Mouse (Mus musculus): Measurements from ENCODE around the gene Stk39.
A peak's percentile ranks its signal among the peaks of the same experiment; 100 is the strongest.

The Stk39 gene

DNA sequence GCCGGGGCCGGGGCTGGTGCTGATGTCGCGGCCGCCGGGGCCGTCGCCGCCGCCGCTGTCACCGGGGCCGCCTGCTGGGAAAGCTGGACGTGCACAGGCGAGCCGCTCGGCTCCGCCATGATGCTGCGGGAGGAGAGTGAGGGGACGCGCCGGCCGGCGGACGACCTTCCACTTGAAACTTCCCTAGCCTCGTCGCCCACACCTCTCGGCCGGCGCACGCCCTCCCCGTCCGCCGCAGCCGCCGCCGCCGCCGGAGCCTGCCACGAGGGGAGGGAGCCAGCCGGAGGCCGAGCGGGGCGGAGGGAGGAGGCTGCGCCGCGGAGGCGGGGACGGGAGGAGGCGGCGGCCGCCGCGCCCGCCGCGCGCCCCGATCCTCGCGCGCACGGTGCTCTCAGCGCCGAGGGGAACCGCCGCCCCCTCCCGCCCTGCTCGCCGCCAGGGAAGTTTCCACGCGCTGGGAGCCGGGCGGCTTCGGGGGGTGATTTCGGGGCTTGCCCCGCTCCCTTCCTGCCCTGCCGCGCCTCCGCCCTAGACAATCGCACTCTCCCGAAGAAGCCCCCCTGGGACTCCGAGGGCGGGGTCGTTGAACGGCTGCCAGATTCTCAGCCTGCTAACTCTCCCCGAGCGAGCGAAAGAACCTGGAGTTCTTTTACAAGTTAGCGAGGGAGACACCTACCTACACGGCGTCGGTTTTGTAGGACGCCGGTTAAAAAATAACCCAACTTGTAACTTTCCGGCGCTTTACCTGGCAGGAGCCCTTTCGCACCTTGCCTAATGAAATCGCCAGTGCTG, at the start of gene Stk39:
Gene Stk39, minus strand, starts transcription at position 510 of the 792 bp plus-strand sequence.
- peak; percentile 39 for DNase-seq (ENCODE audit: low read depth, low spot score)

DNA sequence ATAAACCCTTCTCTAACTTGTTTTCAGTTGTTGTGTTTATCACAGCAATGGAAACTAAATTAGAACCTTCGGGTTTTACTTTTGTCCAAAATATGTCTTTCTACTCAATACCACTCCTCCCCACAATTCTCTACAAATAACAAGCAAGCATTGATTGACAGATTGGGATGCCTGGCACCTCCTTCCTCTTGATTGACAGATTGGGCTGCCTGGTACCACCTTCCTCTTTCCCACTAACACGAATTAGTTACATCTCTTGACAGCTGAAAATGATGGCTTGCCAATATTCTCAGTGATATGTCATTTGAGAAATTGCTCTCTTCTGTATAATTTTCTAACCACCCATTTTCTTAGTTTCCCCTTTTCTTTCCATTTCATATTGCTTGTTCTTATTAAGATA, 43.3 kb upstream of the Stk39 start:
- DNase-seq (ENCODE audit: low read depth, low spot score) = no peak

DNA sequence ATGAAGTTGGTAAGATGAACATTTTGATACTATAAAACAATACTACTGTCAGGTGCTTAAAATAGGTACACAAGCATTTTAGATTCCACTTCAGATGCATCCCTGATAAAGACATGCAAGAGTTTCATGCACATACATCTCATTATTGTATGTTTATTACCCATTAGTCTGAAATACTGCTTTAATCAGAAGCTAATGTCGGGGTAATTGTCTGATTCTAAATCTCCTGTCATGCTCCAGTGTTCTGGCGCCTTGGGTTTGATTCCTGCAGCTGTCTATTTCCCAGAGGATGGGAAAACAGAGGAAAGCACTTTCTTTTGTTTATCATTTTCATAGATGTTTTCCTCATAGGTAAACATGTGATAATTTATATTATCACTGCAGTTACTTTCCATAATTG, 31.1 kb upstream of the Stk39 start:
- no peak for DNase-seq (ENCODE audit: low read depth, low spot score)

DNA sequence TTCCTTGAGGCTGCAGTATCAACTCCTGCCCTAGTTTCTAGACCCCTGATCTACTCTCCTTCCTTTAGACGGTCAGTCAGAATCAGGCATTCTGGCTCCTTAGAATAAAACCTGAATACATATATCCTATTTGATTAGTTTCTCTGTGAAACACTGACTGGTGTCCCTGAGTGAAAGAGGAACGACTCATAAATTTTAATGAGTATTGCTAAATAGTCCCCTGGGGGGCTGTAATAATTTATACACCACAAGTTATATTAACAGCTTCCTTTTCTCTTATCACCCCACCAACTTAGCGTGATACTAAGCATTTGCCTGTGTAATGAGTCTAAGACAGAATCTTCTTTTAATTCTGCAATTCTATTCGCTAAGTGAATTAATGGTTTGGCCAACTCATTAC, 30.7 kb upstream of the Stk39 start:
- DNase-seq (ENCODE audit: low read depth, low spot score) = no peak

DNA sequence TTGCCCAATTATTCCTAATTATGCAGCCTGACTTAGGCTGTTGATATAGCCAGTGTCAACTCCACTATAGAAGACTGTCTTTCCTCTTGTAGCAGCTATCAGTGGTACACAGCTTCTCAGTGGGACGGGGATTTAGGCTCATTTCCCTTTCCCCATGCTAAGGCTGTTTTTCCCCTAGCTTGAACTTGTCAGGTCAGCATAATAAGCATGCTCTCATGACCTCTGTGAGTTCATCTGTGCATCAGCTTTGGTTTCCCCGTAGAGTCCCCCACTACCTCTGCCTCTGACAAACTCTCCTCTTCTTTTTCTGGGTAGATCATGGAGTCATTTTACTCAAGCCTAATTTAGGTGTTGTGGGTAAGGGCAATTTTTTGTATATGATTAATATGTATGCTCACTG, 30.2 kb upstream of the Stk39 start:
- DNase-seq (ENCODE audit: low read depth, low spot score) = no peak

DNA sequence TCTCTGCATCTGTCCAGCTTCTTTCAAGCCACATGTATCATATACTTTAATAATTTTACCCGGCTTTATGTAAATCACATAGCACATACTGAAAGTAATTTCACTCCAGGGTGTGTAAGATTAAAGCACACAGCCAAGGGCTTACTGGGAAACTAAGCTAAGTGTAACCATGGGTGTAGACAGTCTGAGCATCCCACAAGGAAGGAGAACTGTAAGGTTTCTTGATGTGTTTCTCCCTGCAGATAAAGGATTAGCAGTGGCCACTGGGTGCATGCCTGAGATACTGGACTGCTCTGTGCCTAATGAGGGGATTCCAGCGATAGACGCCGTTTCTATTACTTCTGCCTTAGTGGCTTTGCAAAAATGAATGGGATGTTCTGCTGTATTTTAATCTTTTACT, 14.2 kb upstream of the Stk39 start:
- no peak for DNase-seq (ENCODE audit: low read depth, low spot score)

DNA sequence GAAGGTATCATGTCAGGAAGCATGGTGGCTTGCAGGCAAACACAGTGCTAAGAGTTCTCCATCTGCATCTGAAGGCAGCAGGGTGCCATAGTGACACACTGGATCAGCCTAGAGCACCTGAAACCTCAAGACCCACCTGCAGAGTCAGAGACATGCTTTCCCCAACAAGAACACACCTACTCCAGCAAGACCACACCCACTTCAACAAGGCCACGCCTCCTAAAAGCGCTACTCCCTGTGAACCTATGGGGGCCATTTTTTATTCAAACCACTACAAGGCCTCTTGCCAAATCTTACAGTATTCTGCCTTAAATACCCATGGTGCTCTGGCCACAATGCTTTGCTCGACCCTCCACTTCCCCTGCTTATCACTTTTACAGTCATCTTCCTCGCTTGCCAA, 13.1 kb upstream of the Stk39 start:
- no peak for DNase-seq (ENCODE audit: low read depth, low spot score)

DNA sequence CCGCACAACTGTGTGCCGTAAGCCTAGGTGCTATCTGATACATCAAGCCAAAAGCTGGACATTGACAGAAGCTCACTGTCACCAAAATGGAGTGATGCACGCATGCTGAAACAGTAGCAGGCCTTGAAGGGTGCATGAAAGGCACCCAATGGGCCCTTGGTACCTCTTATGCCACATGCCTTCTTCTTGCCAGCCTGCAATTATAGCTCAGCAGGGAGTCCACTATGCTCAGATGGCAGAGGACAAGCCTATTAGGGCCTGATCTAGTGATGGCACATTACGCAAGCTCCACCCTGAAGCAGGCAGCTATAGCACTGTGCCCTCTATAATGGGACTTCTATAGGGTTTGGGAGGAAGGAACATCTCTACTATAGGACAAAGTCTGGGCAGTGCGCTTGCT, 10.8 kb upstream of the Stk39 start:
- no peak for DNase-seq (ENCODE audit: low read depth, low spot score)

DNA sequence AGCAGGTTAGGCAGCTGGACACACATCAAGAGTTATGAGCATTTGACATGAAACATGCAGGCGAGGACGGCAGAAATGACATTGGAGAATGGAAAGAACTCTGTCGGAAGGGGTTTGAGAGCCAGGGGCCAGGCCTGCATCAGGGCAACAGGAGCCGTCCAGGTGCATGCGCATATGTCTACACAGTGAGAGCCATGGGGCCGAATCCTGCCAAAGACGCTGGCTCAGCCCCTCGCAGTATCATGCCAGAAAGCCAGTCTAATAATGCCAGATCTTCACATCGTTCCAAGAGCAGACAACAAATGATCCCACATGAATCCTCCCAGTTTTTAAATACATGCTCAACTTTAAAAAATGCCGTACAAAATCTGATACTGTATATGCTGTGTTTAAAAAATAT, 7.8 kb upstream of the Stk39 start:
- DNase-seq (ENCODE audit: low read depth, low spot score) = no peak

DNA sequence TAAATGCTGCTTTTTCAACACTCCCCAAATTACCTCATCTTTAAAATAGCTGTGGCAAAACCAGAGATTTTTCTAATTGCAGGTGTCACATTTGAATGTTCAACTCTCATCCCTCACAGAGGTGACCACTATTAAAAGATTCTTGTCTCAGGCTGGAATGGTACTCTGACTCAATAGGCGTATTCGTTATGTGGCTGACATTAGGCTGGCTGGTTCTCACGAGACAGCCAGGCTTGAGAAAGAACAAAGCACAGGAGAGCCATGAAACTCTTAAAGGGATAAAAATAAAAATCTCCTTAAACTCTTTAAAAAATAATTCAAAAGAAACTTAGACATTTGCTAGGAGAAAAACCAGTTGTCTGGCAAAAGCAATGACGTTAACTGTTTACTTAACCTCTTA, 853 bp upstream of the Stk39 start:
- no peak for DNase-seq (ENCODE audit: low read depth, low spot score)

DNA sequence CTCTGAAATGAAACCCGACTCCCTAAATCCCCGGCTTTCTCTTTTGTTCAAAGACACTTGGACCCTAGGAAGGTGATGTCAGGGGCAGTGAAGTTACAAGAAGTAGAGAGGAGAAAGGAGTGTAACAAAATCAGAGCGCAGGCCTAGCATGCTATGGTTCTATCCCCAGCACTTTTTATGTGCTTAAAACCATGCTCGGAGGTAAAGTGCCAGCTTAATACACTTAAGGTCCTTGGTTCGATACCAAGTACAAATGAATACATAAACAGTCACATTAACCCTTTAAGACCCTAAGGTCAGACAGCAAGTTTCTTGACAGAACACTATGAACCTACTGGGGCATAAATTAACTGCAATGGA, 463 bp upstream of the Stk39 start:
- DNase-seq (ENCODE audit: low read depth, low spot score) = no peak

DNA sequence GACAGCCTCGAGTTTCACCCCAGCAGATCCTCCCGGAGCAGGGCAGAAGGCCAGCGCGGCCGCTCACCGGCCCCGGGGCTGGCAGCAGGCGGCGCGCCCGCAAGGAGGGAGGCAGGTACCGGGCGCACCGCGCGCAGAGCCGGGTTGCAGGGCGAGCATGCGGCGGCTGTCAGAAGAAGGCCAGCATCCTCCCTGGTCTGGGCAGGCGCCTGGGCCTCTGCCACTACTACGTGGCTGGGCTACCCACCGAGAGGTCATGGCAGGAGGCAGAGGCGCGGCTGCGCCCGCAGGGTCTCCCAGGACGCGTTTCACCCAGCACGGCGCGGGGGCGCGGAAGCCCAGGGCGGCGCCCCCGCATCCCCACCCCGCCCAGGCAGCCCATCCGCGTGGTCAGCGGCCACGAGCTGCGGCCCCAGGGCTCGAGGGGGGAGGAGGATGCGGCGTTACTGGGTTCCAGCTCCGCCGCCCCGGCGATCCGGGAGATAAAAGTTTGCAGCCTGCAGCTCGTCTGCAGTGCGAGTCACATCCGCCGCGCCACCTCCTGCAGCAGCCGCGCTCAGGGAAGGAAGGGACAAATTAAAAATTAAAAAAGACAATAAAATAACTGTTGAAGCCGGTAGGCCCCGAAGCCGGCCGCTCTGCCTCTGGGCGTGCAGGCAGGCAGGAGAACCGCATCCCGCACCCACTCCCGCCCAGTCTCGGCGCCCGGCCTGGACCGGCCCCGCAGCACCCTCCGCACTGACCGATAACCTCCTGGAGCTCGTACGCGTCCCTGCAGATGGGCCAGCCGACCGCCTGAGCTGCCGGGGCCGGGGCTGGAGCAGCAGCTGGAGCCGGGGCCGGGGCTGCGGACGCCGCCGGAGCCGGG, 943 bp downstream of the Stk39 start:
- no peak for DNase-seq (ENCODE audit: low read depth, low spot score)

DNA sequence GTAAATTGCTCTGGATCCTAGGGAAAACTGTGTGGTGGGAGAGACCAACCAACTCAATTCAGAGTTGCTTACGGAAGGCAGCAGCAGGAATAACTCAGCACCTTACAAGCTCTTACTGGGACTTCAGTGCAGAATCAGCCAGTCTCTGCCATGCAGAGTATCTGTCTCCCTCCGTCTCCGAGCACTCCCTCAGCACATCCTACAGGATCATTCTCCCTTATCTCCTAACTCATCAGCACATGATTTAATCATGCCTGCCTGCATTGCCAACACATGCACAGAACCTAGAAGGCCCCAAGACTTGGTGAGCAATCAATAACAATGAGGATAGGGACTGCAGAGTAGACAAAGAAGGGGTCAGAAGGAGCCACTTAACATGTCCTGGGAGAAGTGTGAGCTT, 2.6 kb downstream of the Stk39 start:
- no peak for DNase-seq (ENCODE audit: low read depth, low spot score)

DNA sequence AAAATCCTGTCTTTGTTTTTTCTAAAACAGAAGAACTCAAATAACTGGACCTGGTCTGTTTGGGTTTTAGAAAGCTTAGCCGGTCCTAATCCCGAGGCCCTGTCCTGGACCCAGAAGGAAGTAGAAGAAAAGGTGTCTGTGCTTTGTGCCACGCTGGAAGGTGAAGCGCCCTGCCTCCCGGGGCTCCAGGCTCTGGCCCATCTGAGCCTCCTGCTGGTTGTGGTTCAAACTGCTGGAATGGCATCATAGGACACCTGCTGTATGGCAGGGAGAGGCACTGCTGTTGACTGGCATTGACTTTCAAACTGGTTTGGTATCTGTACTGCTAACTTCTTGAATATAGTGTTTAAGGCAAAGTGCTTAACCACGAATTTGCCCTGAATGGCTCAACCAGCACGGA, 3.4 kb downstream of the Stk39 start:
- DNase-seq (ENCODE audit: low read depth, low spot score) = no peak

DNA sequence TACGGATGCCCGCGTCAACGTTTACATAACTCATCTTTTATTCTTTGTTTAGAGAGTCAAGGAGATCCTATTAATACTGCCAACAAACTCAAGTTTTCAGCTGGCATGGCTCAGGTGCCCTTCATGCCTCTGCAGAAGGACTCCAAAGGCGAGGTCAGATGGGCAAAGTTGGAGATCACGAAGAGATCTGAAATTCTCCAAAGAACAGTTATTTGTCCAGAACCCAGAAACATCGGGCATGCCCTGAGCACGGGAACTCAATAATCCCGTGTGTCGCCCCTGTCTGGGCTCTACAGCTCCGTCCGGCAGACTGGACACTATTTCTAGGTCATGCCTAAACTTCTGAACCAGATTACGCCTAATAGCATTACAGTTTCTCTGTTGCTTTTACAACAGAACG, 3.8 kb downstream of the Stk39 start:
- no peak for DNase-seq (ENCODE audit: low read depth, low spot score)

DNA sequence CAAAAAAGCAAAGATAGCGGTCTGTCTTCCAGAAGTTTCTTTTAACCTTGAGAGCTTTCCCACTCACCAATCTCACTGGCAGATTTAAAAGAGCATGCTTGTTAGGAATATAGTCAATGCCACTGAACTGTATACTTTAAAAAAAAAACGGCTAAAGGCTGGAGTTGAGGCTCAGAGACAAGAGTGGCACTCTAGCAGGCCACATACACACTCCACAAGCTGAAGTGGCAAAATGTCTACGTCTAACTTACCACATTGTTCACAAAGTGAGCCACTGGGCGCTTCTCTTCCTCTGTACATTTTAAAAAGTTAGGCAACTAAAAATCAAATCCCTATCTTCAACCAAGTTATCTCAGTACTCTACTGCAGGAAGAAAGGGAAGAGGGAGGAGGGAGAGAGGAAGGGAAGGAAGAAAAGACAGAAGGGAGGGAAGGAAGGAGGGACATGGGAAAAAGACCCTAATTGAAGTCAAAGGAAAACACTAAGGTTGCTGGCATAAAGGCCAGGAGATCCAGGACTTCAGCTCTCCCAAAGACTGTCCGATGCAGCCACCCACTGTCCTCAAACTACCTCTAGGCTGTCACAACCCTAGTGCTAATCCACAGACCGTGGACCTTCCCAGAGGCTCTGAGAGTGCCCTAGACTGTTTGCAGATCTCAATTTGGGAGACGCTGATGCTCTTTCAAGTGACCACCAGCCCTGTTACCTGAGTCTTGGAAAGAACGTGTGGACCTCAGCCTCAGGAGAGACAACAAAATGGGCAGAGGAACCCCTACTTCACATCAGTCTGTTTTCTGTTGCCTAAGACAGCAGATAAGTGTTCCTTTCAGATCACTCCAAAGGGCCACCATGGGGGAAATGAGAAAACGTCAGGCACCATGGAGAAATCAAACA, 4.7 kb downstream of the Stk39 start:
- no peak for DNase-seq (ENCODE audit: low read depth, low spot score)

DNA sequence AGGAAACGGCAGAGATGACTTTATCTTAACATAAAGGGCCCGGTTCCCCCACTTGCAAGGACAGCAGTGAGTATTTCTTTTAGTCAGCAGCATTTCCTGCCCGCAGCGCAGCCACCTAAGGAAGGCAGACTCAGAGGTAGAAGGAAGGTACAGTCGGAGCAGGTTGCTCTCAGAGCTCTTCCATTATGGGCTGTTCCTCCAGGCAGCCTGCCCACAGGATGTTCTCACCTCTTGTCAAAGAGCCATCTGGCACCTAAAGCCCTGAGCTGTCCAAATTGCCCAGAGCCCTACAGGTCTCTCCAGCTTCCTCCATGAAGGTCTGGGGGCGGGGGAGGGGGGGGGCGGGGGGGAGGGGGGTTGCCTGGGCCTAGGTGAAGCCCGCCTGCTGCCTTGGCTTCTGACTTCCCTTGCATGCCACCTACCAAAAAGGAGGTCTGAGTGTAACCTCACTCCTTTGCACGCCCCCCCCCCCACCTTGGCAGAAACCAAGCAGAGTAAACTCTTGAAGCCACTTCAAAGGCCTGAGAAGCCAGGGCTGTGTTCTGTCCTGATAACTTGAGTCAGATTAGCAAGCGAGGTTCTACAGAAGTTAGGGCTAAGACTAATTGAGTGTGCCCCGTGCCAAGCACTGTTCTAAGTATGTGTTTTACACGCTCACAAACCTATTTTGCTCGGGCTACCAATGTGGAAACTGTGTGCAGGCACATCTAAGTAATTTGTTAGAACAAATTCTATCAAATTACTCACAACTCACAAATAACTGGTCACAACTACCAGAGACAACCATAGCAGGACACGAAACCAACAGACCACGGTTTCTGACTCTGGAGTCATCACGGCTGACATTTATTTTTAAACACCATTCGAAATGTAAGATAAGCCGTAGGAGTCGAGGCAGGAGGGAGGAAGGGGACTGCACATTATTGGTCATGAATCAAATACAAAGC, 5.7 kb downstream of the Stk39 start:
- peak; percentile 55 for DNase-seq (ENCODE audit: low read depth, low spot score)

DNA sequence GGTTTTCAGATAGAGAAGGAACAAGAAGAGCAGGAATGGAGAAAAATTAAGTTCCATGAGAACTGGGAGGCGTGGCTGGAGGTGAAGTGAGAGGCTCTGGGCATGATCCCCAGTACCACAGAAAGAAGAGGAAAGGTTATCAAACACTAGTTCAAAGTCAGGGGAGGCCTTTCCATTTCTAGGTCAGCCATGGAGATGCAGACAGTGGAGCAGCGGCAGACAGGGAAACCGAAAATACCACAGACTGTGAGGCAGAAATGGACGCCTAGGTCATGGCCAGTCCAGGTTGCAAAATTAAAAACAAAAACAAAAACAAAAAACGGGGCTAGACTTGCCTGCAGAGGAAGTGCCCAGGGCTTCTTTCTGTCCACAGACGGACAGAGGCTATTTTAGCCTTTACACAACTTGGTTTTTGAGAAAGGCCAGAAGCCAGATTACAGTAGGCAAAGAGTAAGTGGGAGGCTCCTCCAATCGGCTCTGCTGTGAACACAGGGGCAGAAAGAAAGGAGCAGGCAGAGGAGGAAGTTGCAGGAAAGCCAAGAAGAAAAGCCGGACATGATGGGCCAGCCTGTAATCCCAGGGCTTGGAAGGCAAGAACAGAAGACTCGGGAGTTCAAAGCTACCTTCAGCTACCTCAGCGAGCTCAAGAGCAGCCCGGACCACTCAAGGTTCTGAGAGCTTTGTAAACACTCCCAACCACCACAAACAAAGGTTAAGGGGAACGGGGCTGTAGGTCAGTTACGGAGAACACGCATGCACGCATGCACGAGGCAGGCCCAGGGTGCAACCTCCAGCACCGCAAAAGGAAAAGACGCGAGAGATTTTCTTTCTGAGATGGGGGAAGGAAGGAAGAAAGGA, 6.6 kb downstream of the Stk39 start:
- no peak for DNase-seq (ENCODE audit: low read depth, low spot score)

DNA sequence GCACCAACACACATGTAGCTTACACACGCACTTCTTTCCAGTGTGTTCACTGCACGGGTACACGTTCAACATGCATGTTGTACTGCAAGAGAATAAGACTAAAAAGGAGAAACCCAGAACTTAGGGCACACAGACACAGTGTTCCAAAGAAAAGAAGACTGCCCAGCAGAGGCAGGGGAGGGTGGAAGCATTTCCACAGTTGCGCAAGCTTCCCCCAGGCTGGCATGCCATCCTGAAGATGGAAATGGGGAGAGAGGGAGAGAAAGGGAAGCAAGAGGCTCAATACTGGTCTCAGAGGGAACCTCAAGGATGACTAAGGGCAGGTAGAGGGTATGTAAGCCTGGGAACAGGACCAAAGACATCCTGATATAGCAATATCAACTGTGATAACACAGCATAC, 7.6 kb downstream of the Stk39 start:
- no peak for DNase-seq (ENCODE audit: low read depth, low spot score)

DNA sequence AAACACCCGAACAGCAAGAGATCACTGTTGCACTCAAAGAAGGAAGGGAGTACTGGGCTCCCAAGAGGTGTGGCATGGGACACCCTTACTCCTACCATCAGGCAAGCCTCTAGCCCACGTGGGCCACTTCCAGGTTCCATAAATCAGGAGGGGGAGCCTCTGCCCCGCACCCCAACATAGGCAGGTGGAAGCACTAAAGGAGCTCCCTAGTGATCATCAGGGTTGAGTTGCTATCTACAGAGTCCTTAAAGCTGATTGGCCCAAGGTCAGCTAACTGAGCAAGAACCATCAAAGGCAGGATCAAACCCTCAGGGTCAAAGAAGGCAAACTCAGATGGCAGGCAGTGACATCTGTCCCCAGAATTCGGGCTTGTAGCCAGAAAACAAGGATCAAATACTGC, 8.3 kb downstream of the Stk39 start:
- no peak for DNase-seq (ENCODE audit: low read depth, low spot score)

Measured in skeletal muscle tissue, adult 2 months (tissue).